Mouse (Mus musculus): ENCODE results near the gene Faf1.

Gene Faf1

DNA sequence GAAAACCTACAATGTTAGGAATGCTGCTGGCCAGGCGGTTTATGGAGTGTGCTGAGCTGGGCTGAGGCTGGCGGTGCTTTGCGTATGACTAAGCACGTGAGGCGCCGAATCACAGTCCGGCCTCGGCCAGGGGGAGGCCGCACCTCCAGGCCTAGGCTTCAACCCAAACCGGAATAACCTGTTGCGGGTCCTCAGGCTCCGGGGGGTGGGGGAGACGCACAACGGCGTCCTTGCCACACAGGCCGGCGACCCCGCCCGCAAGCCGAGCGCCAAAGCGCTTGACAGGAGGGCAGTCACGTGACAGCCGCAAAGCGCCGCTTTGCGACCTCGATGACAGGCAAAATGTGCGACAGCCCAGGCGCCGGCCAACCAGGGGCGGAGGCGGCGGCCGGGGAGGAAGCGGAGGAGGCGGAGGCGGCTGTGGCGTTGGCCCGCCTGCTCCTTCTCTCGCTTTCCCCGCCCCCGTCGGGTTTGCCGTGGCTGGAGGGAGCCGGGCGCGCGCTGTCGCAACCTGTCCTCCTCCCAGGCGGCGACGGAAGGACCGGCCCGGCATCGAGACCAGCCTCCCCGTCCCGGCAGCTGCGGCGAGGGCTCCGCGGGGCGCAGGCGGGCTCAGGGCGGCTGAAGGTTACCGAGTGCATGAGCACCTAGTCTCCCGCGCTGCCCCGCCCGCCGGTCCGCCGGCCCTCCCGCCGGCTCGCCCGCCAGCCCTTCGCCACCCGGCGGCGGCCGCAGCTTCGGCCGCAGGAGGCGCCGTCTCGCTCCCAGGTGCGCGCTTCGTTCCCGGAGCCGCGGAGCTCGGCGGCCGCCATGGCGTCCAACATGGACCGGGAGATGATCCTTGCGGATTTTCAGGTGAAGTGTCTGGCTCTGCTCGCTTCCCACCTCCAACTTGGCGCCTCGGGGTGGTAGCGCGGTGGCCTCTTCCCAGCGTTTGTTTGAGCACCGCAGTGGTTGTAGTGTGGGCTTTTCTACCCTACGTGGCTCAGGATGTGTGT, at the start of gene Faf1:
Gene Faf1 (plus strand): TSS at position 371 of the 998 bp plus-strand sequence.
- in situ Hi-C loops (cut with MboI; ENCODE audit: low sequenced_read_pairs) = no loop called here

- in situ Hi-C loops (cut with MboI; ENCODE audit: low sequenced_read_pairs) = no loop called here
Observed at GRCm38 (mm10) chr4:109630215-109630614, 46.2 kb upstream of the Faf1 start.

- in situ Hi-C loops (cut with MboI; ENCODE audit: low sequenced_read_pairs) = no loop called here
Observed at GRCm38 (mm10) chr4:109631029-109631428, 45.4 kb upstream of the Faf1 start.

- in situ Hi-C loops (cut with MboI; ENCODE audit: low sequenced_read_pairs) = no loop called here
Observed at GRCm38 (mm10) chr4:109634971-109635370, 41.4 kb upstream of the Faf1 start.

DNA sequence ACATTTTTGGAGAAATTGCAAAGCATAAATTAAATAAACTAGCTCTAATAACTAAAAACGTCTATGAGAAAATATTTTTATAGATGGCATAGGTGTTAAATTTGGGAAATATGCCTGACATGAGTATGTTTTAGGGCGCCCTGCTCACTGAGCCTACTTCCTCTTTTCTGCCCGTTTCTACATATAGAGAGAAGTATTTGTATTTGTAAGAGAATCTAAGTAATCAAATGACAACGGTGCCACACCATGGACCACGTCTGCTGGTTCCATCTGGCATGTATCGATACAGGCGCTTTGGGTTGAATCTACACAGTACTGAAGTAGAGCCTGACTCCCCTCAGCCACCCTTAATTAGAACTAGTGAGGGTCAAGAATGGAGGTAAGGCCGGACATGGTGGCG, 37.0 kb upstream of the Faf1 start:
- in situ Hi-C loops (cut with MboI; ENCODE audit: low sequenced_read_pairs) = no loop called here

- in situ Hi-C loops (cut with MboI; ENCODE audit: low sequenced_read_pairs) = no loop called here
Observed at GRCm38 (mm10) chr4:109640141-109640540, 36.2 kb upstream of the Faf1 start.

- in situ Hi-C loops (cut with MboI; ENCODE audit: low sequenced_read_pairs) = no loop called here
Observed at GRCm38 (mm10) chr4:109641451-109641850, 34.9 kb upstream of the Faf1 start.

DNA sequence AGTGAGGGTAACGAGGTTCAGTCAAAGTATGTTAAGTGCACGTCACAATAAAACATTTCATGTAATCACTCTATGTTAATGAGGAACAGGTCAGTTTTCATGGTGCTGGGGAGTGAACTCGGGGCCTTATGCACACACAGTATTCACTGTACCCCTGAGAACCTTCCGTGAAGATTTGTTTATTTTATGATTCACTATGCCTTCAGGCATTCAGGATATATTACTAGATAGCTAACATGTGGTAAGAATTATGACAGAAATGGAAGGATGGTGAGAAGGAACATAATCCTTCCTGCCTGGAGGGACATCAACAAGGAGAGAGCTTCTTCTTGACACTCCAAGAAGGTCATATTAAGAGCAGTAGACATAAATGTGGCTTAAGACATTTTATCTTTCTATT, 29.1 kb upstream of the Faf1 start:
- in situ Hi-C loops (cut with MboI; ENCODE audit: low sequenced_read_pairs) = no loop called here

GRCm38 (mm10) chr4:109649331-109649730, 27.1 kb upstream of the Faf1 start:
- in situ Hi-C loops (cut with MboI; ENCODE audit: low sequenced_read_pairs) = no loop called here

DNA sequence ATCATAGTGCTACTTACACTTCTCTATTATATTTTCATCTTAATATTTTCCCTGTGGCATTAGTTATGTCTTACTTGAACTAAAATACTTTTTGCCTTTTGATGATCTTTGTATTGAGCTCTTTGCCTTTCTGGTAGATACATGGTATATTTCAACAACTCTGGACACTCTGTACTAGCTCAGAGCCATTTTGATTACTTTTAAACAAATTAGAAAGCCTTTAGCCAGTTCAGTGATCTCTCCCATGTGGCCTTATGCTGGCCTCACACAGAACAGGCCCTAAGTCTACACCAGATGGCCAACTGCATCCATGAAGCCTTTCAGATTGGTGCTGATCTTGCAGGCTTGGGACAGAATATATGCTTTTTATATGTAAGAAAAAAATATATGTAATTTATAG, 23.1 kb upstream of the Faf1 start:
- in situ Hi-C loops (cut with MboI; ENCODE audit: low sequenced_read_pairs) = no loop called here

GRCm38 (mm10) chr4:109654701-109655100, 21.7 kb upstream of the Faf1 start:
- in situ Hi-C loops (cut with MboI; ENCODE audit: low sequenced_read_pairs) = no loop called here

GRCm38 (mm10) chr4:109655738-109656137, 20.6 kb upstream of the Faf1 start:
- in situ Hi-C loops (cut with MboI; ENCODE audit: low sequenced_read_pairs) = no loop called here

GRCm38 (mm10) chr4:109656301-109656700, 20.1 kb upstream of the Faf1 start:
- in situ Hi-C loops (cut with MboI; ENCODE audit: low sequenced_read_pairs) = no loop called here

DNA sequence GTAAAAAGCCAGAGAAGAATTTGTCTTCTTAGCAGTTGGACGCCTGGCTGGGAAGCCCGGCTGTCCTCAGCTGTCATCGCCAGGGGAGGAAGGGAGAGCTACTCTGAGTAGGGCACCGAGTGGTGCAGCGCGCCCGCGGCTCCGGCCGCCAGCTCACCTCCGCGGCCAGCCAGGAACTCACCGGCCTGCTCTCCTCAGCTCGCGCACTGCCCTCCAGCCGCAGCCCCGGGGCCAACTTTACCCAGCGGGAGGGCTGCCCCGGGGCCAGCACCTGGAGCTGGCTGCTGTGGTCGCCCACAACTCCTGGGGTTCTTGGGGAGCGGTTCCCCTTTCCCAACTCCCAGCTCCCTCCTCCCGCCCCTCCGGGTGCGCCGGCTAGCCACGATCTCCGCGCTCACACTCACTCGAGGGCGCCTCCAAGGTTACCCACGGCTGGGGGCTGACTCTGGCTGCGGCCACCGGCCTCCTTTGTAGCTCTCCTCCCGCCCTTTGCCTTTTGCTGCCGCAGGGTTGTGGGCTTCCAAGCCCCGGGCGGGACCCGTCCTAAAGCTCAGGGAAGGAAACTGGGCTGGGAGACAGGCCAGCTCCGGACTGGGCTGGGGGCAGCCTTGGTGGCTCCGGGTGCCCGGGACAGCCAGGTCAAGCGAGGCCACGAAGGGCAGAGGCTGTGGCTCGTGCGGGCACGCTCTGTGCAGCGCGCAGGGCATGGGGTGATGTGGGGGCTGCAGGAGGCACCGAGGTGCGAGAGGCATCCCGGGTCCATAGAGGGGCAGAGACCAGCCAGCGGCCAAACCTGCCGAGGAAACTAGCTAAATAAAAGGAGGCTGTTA, 19.2 kb upstream of the Faf1 start:
- in situ Hi-C loops (cut with MboI; ENCODE audit: low sequenced_read_pairs) = no loop called here

GRCm38 (mm10) chr4:109657851-109658500, 18.4 kb upstream of the Faf1 start:
- in situ Hi-C loops (cut with MboI; ENCODE audit: low sequenced_read_pairs) = no loop called here

DNA sequence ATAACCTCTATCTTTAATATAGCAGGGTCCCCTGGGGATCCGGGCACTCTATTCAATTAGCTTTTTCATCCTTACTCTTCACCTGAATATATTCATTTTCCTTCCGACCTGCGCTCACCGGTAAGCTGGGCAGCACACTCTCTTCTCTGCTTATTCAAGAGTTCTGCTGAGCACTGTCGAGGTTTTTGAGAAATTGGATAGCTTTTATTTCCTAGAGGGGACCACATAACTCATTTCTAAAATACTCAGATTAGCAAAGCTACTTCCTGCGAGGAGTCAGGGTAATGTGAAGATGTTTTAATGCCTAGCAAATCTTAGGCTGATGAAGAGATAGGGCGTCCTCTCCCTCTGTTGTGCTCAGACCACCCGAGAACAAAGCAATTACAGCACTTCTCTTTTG, 17.6 kb upstream of the Faf1 start:
- in situ Hi-C loops (cut with MboI; ENCODE audit: low sequenced_read_pairs) = no loop called here

DNA sequence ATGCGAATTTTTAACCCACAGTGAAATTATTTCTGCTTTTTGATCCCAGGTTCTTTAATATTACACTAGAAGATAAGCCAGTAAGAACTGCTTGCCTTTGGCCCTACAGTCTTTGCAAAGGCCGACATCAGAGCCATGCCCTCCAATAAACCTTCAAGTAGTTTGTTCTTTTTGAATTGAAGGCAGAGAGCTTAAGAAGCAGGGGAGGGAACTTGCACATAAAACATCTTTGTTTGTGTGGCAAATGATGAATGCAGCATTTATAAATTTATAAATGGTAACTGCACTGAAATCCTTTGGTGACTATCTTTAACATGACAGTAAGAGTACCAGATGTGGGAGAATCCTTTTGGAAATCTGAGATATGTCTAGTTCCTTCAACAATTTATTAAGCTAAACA, 16.8 kb upstream of the Faf1 start:
- in situ Hi-C loops (cut with MboI; ENCODE audit: low sequenced_read_pairs) = no loop called here

- in situ Hi-C loops (cut with MboI; ENCODE audit: low sequenced_read_pairs) = no loop called here
Observed at GRCm38 (mm10) chr4:109660568-109660967, 15.8 kb upstream of the Faf1 start.

DNA sequence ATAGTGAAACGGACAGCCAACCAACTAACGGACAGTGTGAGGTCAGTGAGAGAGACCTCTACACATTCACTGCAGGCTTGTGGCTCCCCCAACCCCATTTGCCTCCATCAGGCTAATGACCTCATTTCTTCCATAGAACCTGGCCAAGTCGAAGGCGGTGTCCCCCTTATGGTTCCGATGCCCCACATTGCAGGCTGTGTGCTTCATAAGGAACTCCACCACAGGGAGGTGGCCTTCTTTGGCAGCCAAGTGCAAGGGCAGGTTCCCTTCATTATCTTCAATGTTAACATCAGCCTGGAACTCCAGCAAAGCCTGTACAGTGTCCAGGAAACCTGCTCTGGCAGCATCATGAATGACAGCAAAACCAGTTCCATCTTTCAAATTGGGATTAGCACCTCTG, 15.2 kb upstream of the Faf1 start:
- in situ Hi-C loops (cut with MboI; ENCODE audit: low sequenced_read_pairs) = no loop called here

- in situ Hi-C loops (cut with MboI; ENCODE audit: low sequenced_read_pairs) = no loop called here
Observed at GRCm38 (mm10) chr4:109662271-109662670, 14.1 kb upstream of the Faf1 start.

DNA sequence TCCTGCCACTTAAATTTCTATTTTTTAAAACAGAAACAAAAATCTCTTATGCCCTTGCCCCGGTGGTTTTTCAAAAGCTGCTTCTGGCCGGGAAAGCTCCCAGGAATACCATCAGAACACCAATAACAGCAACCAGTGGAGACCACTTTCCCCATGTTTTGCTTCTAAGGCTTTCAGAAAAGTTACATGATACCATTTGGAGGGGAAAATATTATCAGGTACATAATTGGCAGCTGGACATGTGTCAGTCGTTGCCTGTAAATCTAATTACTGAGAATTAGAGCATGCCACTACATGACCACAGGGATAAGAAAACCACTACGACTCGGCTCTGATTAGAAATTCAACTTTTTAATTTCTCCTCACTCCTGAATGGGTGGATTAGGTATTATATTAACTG, 12.3 kb upstream of the Faf1 start:
- in situ Hi-C loops (cut with MboI; ENCODE audit: low sequenced_read_pairs) = no loop called here
